Mouse (Mus musculus) layer of hippocampus, postnatal 14 days (tissue): Measurements from ENCODE around the gene Brd9. TPM values are rescaled to one million over a fixed set of nuclear protein-coding genes. Genes with fewer than 3 reads are reported as not detected.
A peak's percentile ranks its signal among the peaks of the same experiment; 100 is the strongest.
"Not testable (repeated sequence)": the region's sequence is repeated elsewhere in the genome, so short reads cannot be mapped to it uniquely, and the experiment has no call there.

ENCODE experiments used
- DNase-seq, 2 experiments: peaks; one replicate each; pipeline ENCODE4 v3.0.0; 2021 to 2022; ENCODE audit warnings: low spot score in 2 of 2, mixed read lengths in 1 of 2
- microRNA-seq, 2 experiments: library from miRNA; unstranded; fragments of <30 nt; microRNA quantifications; one replicate each; pipeline ENCODE4 v1.2.0; 2021
- total RNA-seq, 2 experiments: library from RNA; stranded (reverse); gene quantifications; 2 replicates each; pipeline ENCODE4 v1.2.3; 2021

The Brd9 gene
- total RNA-seq, 2 experiments from 2014 or later, result 102 to 103 TPM

- DNase-seq, result no peak
Observed at GRCm38 (mm10) chr13:73976935-73977334, 39.3 kb downstream of the Brd9 start.

- DNase-seq, result no peak
Observed at GRCm38 (mm10) chr13:73990325-73990724, 52.7 kb downstream of the Brd9 start.

- no peak for DNase-seq
Observed at GRCm38 (mm10) chr13:73990761-73991160, 53.1 kb downstream of the Brd9 start.

- DNase-seq, result no peak
Observed at GRCm38 (mm10) chr13:73991267-73991666, 53.7 kb downstream of the Brd9 start.

- no peak for DNase-seq
Observed at GRCm38 (mm10) chr13:73996456-73996855, 58.8 kb downstream of the Brd9 start.

GRCm38 (mm10) chr13:74000519-74000918, 62.9 kb downstream of the Brd9 start:
- no peak for DNase-seq

GRCm38 (mm10) chr13:74000961-74001360, 63.4 kb downstream of the Brd9 start:
- DNase-seq, result no peak

GRCm38 (mm10) chr13:74001492-74001891, 63.9 kb downstream of the Brd9 start:
- no peak for DNase-seq

- DNase-seq, result not testable (repeated sequence)
Observed at GRCm38 (mm10) chr13:74006881-74007280, 69.3 kb downstream of the Brd9 start.

- not testable (repeated sequence) for DNase-seq
Observed at GRCm38 (mm10) chr13:74008216-74008615, 70.6 kb downstream of the Brd9 start.

- peak; percentile 90 to 92 for DNase-seq
Observed at GRCm38 (mm10) chr13:74008948-74009718, 71.5 kb downstream of the Brd9 start, which contains the start of gene Tppp. TSS of gene Tppp (plus strand) at chr13:74009407.

- peak; percentile 74 to 81 for DNase-seq
Observed at GRCm38 (mm10) chr13:74009791-74010614, 72.4 kb downstream of the Brd9 start.

Small RNA genes lying within 50 kb of the gene (microRNA-seq; reads per million reads assigned to microRNA genes)
- 0 reads per million in 2 experiments for gene Gm25197

Other genes starting within 250 kb of the Brd9 start
- under 1 TPM in 1 of 2 experiments, not detected in 1; 0.44 TPM for gene Slc6a19, start 232.9 kb upstream of the Brd9 start, total RNA-seq
- gene Slc12a7, start 204.7 kb upstream of the Brd9 start, total RNA-seq, result 1 to 10 TPM; 6.2 to 6.7 TPM
- gene Nkd2, start 90.2 kb upstream of the Brd9 start, total RNA-seq, result 10 to 100 TPM; 13.7 to 14.1 TPM
- 1 to 10 TPM in 1 of 2 experiments, under 1 TPM in 1; 0.78 to 2.0 TPM for gene Trip13, start within 50 bp of the Brd9 start, total RNA-seq
- not detected for gene Zdhhc11, start 26.0 kb downstream of the Brd9 start, total RNA-seq
- 100 to 1,000 TPM; 206 to 208 TPM for gene Tppp, start 71.6 kb downstream of the Brd9 start, total RNA-seq
- gene Cep72, start 124.5 kb downstream of the Brd9 start, total RNA-seq, result 1 to 10 TPM; 1.7 to 2.2 TPM
- gene Slc9a3, start 183.6 kb downstream of the Brd9 start, total RNA-seq, result 1 to 10 TPM in 1 of 2 experiments, under 1 TPM in 1; 0.93 to 1.6 TPM